Mouse (Mus musculus) embryo, embryonic 11 days (tissue): Measurements from ENCODE around the gene Mesd.
"Not testable (repeated sequence)": the region's sequence is repeated elsewhere in the genome, so short reads cannot be mapped to it uniquely, and the experiment has no call there.

Experiments used
- DNase-seq: peaks from one replicate; pipeline ENCODE4 v3.0.0-alpha.2; 2015

The Mesd gene

DNA sequence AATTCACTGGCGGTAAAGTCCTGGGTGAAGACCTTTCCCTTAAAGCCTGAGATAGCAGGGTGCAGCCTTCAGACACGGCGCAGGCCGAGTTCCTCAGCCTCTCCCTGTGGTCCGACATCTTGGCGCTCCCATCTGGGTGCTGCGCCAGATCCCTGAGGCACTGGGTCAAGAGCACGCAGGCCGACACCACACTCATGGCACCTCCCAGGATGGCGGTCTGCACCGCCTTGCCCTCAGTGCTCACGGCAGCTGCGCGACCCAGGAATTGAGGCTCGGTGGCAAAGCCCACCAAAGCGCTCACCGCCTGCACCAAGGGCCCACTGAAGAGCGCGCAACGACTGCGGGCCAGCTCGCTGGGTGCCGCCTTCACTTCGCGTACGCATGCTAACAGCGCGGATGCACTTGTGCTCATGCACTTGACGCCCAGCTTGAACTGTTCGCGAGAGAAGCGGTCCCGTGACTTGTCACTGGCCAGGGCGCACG, 2.1 kb upstream of the Mesd start:
- DNase-seq, result no peak

DNA sequence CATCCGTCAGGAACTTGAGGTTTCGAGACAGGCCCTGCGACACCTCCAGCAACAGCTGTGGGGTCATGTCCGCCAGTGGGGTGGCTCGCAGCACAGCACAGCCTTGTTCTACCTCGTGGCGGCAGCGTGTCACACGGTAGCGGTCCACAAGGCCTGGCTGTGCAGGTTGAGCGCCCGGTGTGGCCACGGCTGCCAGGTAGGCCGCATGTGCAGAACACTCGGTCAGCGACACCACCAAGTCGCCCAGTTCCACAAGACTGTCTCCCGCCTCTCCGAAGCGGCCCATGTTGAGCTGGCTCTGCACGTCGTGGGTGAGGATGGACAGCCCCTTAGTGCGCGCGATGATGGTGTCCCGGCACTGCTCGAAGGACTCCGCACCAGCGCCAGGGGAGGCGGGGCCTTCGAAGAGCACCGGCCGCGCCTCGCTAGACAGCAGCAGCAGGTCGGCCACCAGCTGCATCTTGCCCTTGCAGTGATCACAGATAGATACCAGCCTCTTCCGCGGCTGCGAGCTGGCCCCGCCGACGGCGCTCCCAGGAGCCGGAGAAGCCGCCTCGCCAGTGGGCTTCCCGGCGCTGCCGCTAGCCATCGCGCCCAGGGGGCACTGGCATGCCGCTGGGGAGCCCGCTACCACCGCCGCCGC, 1.5 kb upstream of the Mesd start:
- peak; percentile 69 for DNase-seq

- peak; percentile 87 for DNase-seq
These were observed 818 bp upstream of the Mesd start for GRCm38 (mm10) chr7:83883276-83884020.

GRCm38 (mm10) chr7:83884921-83885532, 761 bp downstream of the Mesd start:
- DNase-seq, result no peak

DNA sequence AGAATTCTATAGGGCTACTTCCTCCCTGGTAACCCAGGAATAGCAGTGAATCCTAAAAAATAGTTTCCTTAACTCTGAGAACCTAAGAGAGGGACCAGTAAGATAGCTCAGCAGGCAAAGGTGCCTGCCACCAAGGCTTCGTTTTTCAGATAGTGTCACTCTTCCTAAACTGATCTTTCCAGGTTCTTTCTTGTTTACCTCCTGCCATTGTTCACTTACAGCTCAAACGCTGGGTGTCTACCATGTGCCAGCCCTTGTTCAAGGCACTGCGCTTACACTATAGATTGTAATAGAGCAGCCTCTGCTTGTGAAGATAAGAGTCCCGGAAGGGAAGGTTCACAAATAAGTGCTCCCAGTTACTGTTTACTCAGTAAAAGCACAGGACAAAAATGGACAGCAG, 1.6 kb downstream of the Mesd start:
- DNase-seq, result no peak

DNA sequence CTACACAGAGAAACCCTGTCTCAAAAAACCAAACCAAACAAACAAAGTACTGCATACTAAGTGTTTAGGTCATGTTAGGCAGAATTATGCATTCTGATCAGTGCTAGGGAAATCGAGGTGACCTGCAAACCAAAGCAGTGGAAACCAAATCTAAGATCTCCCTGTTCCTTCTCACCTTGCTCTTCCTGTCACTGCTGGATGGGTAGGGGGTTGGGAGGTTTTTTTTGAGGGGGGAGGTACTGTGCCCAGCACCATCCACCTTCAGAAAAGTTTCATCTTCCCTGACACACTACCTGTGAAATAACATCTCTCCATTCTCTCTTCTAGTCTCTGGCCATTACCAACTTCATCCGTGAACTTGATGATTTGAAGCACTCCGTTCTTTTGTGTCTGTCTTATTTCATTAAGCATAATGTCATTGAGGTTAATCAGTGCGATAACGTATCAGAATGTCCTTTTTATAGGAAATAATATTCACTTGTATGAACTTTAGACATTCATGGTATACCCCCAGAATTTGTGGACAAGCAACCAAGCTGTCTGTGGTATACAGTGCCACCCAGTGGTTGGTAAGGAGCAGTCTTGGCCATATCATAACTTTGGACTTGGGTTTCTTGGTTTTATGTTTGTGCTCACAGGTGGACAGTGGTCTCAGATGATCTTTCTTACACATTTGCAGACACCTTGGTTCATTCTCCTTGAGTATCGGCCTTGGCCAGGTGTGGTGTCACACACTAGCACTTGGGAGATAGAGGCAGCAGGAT, 2.3 kb downstream of the Mesd start:
- DNase-seq, result no peak

DNA sequence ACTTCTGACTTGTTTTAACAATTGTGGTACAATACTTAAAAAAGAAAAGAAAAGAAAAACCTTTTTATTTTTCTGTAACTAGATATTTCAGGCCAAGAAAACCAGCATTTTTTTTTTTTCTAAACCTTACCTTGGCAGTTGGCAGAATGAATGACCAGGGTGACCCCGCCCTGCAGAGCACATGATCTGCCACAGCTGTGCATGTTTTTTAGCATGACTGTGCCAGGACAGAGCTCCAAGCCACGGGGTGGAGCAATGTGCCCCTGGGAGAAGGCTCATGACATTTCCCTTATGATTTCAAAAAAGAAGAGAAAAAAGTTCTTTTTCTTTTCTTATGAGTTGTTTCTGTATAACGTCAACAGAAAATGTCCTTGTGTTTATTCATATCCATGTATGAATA, 5.1 kb downstream of the Mesd start:
- DNase-seq, result no peak

GRCm38 (mm10) chr7:83889946-83890345, 5.7 kb downstream of the Mesd start:
- not testable (repeated sequence) for DNase-seq

- peak; percentile 99 for DNase-seq
These were observed 7.4 kb downstream of the Mesd start for GRCm38 (mm10) chr7:83891433-83892332.

DNA sequence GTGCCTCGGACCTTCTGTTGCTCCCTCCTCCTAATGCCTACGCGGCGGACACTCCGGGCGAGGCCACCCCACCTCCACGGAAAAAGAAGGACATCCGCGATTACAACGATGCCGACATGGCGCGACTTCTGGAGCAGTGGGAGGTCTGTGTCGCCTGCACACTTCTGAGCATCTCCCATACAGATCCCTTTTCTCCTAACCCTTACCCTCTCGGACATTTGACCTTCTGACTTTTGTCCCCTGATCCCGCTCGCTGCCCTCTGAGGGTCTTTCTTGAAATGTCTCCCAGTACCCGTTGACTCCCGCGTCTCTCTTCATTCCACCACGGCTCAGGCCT, 8.0 kb downstream of the Mesd start:
- no peak for DNase-seq

- DNase-seq, result no peak
These were observed 10.1 kb downstream of the Mesd start for GRCm38 (mm10) chr7:83894348-83894747.

- no peak for DNase-seq
These were observed 11.9 kb downstream of the Mesd start for GRCm38 (mm10) chr7:83896077-83896740.

- no peak for DNase-seq
These were observed 14.0 kb downstream of the Mesd start for GRCm38 (mm10) chr7:83898267-83898666.

DNA sequence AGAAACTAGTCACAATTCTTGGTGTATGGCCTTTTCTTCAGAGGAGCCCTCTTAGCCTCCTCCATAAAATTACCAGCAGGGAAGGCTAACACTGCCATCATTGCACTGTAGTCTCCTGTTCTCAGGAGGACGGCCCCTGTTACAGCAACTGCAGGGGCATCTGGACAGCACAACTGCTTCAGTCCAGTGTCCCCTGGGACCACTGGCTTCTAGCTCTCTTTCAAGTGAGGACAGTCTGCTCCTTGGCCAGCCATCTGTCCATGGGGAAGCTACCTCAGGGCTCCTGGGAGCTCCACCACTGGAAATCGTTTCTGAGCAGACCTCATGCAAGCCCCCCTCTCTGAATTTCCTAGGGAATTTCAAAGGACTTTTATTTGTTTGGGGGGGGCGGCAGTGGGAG, 16.3 kb downstream of the Mesd start:
- peak; percentile 9 for DNase-seq

- no peak for DNase-seq
These were observed 17.2 kb downstream of the Mesd start for GRCm38 (mm10) chr7:83901425-83901824.

DNA sequence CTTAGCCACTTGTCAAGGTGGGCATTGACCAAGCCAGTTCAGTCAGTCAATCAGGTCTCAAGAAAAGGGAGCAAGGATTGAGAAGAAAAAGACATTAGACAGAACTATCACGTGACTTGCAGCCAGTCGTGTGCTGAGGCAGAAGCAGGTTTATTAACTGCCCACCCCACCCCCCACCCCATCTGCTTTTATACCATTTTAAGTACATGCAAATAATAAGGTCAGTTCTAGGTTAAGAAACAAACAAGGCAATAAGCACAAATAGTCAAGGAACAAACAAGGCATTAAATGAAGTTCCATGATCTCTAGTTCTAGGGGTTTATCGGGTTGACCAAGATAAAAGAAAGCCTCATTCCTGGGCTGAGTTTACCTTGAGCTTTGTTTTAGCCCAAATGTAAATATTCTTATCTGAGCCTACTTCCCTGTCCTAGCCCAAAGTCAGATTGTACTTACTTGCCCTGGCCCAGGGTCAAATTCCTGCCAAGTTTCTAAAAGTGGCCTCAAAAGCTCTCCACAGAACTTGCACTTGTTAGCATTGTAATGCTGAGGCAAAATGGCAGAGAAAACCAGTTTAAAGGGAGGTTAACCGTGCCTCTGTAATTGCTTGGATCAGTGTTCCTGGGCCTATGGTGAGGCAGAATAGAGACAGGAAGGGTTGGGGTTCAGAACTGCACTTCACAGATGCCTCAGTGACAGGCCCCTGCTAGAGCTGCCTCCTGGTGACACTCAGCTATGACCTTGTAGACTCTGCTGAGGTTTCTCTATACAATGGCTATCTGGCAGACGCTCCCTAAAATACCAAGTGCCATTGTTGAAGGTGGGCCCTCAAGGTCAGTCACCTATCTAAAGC, 18.3 kb downstream of the Mesd start:
- DNase-seq, result no peak

- no peak for DNase-seq
These were observed 20.6 kb downstream of the Mesd start for GRCm38 (mm10) chr7:83904831-83905230.

- no peak for DNase-seq
These were observed 27.6 kb downstream of the Mesd start for GRCm38 (mm10) chr7:83911909-83912308.

GRCm38 (mm10) chr7:83913405-83913932, 29.2 kb downstream of the Mesd start:
- no peak for DNase-seq

DNA sequence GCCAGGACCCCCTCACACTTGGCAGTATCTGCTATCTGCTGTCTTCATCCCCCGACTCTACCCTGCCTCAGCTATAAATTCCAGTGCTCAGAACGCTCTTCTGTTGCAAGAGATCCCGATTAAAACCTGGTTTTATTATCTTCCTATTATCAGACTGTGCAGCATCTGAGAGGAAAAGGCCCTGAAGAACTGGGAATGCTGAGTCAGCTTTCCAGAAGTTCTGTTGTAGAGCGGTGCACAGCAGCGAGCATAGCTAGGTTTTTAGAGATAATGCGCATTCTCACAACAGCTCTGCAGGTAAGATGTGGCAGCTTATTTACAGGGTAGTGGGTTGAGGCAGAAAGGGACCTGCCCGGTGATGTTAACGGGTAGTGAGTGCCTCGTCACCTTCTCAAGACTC, 29.7 kb downstream of the Mesd start:
- DNase-seq, result no peak

DNA sequence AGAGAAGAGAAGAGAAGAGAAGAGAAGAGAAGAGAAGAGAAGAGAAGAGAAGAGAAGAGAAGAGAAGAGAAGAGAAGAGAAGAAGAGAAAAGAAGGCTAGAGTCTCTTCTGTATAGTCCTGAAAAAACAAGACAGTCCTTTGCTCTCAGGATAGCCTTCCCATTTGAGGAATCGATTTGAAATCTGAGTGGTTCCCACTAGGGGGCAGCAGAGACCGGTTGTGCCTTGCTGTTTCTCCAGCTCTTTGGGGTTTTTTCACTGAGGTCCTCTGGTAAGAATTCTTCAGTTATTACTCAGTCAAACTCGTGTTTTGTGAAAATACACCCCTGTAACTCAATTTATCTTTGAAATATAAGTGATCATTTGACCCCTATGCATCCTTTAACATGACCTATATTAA, 30.3 kb downstream of the Mesd start:
- DNase-seq, result peak; percentile 87
